Mouse (Mus musculus): Measurements from ENCODE around the gene Cnot1. TPM values are rescaled to one million over a fixed set of nuclear protein-coding genes. Genes with fewer than 3 reads are reported as not detected.

Cnot1 gene
- polyA plus RNA-seq, 1 experiment: 32.1 TPM

DNA sequence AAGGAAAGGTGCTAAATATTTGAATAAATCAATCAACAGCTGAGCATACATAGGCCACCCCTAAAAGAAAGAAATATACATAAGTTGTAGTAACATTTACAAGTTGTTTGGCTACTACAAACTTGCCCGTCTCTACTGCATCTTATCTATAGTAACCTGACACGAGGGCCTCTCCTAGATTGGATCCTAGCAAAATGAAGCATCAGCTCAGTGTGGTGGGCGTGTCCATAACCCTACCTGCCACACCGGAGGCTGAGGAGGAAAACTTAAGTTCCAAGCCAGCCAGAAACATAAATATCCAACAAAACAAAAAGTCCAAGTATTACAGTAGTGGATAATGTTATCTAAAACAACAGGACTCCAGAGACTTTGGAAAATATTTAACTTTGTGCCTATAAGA, 79.6 kb downstream of the Cnot1 start:
- Histone ChIP-seq H3K4me3 (ENCODE audit: insufficient read depth, low read depth, low read length) (no peak overlapping the region), H3K27ac (replicated peaks; ENCODE audit: low read depth, low read length) (no peak overlapping the region), H3K4me1 (ENCODE audit: control insufficient read depth, insufficient read depth, insufficient read length, low read length) (no peaks in the 10 kb centered on the region)

DNA sequence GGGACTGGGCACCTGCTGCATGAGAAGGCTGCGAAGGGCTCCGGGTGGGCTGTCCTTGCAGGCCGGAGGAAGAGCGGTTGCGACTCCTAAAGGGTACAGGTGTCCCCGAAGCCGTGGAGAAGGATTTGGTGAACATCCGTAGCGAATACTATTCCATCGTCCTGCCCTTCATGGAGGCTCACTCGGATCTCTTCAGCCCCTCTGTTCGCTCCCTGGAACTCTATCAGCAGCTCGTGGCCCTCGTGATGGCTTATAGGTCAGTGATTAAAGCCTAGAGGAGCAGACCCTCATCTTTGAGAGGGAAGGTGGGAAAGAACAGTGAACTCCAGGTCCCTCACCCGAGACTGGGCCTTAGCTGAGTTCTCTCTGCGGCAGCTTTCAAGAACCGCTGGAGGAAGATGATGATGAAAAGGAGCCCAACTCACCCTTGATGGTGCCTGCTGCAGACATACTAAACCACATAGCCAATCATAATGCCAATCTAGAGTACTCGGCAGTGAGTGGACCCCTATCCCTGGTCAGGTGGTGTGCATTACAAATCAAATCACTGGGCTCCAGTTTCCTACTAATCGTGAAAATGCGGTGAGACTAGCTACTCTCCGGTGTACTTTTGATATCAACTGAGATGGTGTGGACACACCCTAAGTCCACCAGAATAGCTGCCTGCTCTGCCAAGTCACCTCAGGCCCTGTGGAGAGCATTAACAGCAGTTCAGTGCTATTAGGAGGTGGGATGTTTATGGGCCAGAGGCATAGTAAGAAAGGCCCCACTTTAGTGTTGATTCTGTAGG, 90.5 kb downstream of the Cnot1 start:
- Histone ChIP-seq H3K4me1 (ENCODE audit: control insufficient read depth, insufficient read depth, insufficient read length, low read length) (peaks cover 6% of the 10 kb centered on the region), H3K4me3 (ENCODE audit: insufficient read depth, low read depth, low read length) (peak overlapping the region; percentile 78), H3K27ac (replicated peaks; ENCODE audit: low read depth, low read length) (no peak overlapping the region)

DNA sequence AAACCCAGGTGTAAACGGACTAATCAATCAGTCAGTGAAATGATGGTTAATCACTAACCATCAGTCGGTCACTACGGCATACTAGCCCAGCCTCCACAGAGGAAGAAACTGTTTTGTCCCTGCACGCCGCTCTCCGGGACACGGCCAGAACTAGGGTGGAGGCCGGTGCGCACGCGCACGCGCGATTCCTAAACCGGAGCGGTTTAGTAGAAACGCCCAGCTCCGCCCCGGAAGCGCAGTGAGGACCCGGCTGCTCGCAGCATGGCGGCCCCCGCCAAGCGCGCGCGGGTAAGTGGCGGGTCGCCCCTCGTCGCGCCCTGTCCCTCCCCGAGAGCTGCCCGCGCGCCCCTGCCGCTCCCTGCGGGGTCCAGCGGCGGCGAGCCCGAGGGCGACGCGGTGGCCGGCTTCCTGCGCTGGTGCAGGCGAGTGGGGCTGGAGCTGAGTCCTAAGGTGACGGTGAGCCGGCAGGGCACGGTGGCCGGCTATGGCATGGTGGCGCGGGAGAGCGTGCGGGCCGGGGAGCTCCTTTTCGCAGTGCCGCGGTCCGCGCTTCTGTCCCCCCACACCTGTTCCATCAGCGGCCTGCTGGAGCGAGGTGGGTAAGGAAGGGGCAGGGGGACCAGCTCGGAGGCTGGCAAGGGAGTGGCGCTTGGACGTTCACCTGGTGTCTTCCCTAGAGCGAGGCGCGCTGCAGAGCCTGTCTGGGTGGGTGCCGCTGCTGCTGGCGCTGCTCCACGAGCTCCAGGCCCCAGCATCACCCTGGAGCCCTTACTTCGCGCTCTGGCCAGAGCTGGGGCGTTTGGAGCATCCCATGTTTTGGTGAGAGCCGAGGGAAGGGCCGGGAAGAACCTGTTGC, 91.4 kb downstream of the Cnot1 start, which contains the start of gene Setd6:
Gene Setd6, plus strand, starts transcription at position 206 of the 856 bp plus-strand sequence.
- Histone ChIP-seq H3K4me1 (ENCODE audit: control insufficient read depth, insufficient read depth, insufficient read length, low read length) (peaks cover 6% of the 10 kb centered on the region), H3K27ac (replicated peaks; ENCODE audit: low read depth, low read length) (peak within 1 kb of the TSS; percentile 18; the same call in 1 of the 2 replicates), H3K4me3 (ENCODE audit: insufficient read depth, low read depth, low read length) (peak within 1 kb of the TSS; percentile 78)

DNA sequence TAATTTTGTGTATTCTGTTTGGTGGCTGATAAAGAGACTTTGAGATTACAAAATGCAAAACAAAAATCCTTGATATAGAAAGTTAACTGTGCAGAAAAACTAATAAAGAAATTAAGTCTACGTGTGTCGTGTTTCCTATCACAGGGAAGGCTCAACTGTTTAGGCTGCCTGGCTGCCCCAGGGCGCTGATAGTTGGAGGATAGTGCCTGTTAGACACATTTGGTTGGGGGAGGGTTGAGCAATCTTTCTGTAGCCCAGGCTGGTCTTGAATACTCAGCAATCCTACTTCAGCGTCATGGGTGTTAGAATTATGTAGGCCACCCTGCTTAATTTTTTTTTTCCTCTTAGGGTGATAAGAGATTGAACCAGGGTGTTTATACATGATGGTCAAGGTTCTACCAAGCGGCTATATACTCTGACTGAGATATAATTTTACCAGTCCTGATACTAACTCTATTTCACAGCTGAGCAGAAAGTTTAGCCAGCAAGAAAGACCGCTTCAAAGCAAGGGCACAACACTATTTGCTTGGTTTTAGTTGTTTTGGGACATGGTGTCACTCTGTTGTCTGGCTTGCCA, 92.3 kb downstream of the Cnot1 start:
- H3K4me3 ChIP-seq (ENCODE audit: insufficient read depth, low read depth, low read length): peak overlapping the region; percentile 78
- no peak overlapping the region for H3K27ac ChIP-seq (replicated peaks; ENCODE audit: low read depth, low read length)
- peaks cover 6% of the 10 kb centered on the region for H3K4me1 ChIP-seq (ENCODE audit: control insufficient read depth, insufficient read depth, insufficient read length, low read length)

DNA sequence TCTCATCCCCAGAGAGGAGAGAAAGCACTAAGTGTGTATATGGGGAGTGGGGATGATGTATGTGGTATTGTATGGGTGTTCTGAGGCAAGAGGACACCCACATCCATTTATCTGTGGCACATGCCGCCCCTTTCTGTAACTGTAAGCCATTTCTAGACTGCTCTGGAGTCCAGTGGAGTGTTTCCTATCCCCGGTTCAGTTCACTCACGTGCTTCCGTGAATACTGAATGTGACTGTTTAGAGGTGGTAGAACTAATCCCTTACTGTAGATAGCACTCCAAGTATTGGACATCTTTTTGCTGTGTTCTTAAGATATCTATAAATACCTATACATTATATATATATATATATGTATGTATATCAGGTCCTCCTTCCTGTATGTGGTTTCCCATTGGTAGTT, 92.9 kb downstream of the Cnot1 start:
- Histone ChIP-seq H3K27ac (replicated peaks; ENCODE audit: low read depth, low read length) (no peak overlapping the region), H3K4me3 (ENCODE audit: insufficient read depth, low read depth, low read length) (no peak overlapping the region), H3K4me1 (ENCODE audit: control insufficient read depth, insufficient read depth, insufficient read length, low read length) (peaks cover 6% of the 10 kb centered on the region)

DNA sequence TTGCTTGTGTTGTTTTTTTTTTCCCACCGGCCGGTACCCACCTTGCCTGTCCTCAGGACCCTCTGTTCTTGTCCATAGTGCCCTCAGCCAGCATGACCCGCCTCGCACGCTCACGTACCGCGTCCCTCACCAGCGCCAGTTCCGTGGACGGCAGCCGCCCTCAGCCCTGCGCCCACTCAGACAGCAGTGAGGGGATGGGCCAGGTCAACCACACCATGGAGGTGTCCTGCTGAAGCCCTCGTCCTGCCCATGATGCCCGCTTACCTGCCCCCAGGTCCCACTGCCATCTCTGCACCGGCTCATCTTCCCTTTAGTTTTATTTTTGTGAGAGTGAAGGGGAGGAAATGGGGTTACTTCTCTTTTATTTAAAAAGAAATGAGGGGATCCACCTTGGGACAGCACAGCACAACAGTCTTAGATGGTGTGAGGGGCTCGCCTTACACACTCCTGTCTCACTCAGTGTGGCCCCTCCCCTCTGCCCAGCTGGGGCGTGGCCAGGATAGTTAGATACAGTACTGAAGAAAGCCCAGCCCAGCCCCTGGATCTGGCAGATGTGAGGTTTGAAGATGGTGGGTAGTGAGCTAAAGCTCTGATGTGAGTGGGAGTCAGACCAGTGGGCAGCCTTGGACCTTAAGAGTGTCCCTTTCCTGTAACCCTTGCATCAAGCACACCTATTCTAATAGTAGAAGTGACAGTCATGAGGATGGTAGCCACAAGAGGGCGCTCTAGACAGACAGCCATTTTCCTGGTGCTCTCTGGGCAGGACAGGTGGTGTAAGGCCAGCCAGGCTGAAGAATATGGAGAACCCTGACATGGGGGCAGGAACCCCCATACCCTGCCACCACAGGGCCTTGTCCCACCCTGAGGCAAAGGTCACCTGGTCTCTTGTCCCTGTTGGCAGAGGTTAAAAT, 93.9 kb downstream of the Cnot1 start:
- H3K27ac ChIP-seq (replicated peaks; ENCODE audit: low read depth, low read length): no peak overlapping the region
- H3K4me3 ChIP-seq (ENCODE audit: insufficient read depth, low read depth, low read length): no peak overlapping the region
- H3K4me1 ChIP-seq (ENCODE audit: control insufficient read depth, insufficient read depth, insufficient read length, low read length): peaks cover 6% of the 10 kb centered on the region

DNA sequence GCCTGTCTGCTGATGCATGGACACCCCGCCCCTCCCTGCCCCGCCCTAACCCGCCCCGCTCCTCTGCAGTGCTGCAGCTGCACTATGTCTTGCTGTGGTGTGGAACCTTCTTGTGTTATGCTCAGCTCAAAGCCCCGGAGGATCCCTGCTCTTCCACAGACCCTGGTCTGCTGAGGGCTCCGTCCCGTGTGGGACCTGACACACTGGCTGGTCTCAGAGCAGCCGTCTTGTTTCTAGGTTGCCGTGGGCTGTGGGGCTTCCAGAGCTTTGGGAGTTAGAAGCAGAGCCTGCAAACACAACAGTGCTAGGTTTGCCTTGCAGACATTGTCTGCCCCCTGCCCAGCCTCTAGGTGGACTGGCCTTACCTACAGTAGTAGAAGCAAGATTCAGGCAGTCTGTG, 94.9 kb downstream of the Cnot1 start:
- Histone ChIP-seq H3K4me3 (ENCODE audit: insufficient read depth, low read depth, low read length) (no peak overlapping the region), H3K4me1 (ENCODE audit: control insufficient read depth, insufficient read depth, insufficient read length, low read length) (peaks cover 6% of the 10 kb centered on the region), H3K27ac (replicated peaks; ENCODE audit: low read depth, low read length) (no peak overlapping the region)

DNA sequence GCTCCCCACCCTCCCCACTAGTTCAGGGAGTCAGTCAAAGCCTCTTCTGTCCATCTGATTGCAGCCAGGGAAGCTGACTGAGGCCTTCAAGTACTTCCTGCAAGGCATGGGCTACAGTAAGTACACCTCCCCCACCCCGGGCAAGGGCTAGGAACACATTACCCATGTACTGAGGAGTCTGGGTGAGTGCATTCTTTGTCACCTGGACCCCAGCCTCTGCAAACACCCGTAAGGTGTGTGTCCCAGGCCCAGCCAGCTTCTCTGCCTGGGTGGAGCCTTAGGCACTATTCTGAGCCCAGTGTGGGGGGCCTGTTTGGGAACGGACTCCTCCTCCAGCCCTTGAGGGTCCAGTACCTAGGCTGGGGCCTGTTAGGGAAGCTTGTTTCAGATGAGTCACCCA, 96.2 kb downstream of the Cnot1 start:
- Histone ChIP-seq H3K4me3 (ENCODE audit: insufficient read depth, low read depth, low read length) (no peak overlapping the region), H3K27ac (replicated peaks; ENCODE audit: low read depth, low read length) (no peak overlapping the region)

DNA sequence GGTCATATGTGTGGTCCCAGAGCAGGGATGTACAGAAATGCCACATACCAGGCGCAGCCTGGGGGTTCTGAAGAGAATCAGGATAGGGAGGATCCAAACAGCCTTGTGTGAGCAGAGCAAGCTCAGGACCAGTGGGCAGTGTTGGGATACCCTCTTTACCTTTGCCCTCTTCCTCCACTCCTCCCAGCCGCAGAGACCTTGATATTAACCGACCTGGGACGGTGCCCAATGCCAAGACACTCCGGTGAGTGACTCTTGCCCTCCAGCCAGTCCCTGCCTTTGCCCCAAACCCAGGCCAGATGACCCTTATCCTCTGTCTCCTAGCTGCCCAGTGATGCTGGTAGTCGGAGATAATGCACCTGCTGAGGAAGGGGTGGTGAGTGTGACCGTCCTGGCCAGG, 97.7 kb downstream of the Cnot1 start:
- Histone ChIP-seq H3K4me1 (ENCODE audit: control insufficient read depth, insufficient read depth, insufficient read length, low read length) (no peaks in the 10 kb centered on the region), H3K4me3 (ENCODE audit: insufficient read depth, low read depth, low read length) (no peak overlapping the region), H3K27ac (replicated peaks; ENCODE audit: low read depth, low read length) (no peak overlapping the region)

More for the DNA sequence above, 96.2 kb downstream of the Cnot1 start:
- peaks cover 2% of the 10 kb centered on the region; the same call in 1 of the 2 replicates for H3K4me1 ChIP-seq (ENCODE audit: control insufficient read depth, insufficient read depth, insufficient read length, low read length)

DNA sequence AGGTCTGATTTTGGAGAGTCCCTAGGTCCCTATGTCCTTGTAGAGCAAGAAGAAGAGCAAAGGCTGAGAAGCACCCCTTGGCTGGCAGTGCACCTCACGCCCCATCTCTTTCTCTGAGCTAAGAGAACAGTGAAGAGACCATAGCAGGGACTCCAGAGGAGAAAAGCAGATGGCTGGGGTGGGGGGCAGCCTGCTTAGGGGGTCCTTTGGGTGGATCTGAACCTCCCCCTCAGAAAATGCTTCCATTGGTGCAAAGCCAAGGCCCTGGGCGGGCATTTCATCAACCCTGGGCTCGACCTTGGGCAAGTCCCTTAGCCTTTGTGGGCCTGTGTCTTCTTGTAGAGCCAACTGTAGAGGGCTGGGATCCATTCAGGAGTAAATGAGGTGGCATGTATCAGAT, 102.7 kb downstream of the Cnot1 start:
- Histone ChIP-seq H3K4me3 (ENCODE audit: insufficient read depth, low read depth, low read length) (no peak overlapping the region), H3K4me1 (ENCODE audit: control insufficient read depth, insufficient read depth, insufficient read length, low read length) (no peaks in the 10 kb centered on the region), H3K27ac (replicated peaks; ENCODE audit: low read depth, low read length) (no peak overlapping the region)

DNA sequence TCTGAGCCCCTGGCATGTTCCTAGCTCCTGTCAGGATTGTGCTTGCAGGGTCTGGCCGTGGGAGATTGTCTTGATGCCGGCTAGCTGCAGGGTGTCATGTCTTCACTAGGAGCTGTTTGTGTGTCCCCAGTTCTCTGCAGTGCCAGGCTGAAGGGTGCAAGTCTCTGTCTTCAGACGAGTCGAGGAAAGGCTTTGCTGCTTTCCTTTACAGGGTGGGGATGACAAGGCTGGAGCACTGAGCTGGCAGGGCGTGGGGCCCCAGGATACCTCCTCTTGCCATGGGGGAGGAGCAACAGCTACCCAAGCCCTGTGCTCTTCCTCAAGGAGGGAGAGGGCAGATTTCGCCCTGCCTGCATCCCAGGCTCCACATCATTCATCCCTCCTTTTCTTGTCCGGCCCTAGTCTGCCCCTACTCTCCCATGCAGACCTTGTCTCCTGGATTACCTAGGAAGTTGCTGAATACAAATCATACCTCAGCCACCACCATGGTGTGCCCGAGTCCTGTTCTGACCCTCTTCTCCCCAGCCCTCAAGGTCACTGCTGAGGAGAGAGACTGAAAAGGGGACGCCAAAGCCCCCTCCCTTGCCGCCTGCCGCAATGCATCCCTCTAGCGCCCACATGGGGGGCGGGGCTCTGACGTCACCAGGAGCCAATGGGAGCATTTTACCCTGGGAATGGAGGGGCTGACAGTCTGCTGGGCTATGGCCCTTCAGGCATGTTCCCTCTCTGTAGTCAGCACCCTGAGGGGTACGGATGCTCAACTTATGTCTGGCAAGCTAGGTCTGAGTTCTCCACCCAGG, 103.6 kb downstream of the Cnot1 start:
- Histone ChIP-seq H3K27ac (replicated peaks; ENCODE audit: low read depth, low read length) (no peak overlapping the region), H3K4me1 (ENCODE audit: control insufficient read depth, insufficient read depth, insufficient read length, low read length) (no peaks in the 10 kb centered on the region)

DNA sequence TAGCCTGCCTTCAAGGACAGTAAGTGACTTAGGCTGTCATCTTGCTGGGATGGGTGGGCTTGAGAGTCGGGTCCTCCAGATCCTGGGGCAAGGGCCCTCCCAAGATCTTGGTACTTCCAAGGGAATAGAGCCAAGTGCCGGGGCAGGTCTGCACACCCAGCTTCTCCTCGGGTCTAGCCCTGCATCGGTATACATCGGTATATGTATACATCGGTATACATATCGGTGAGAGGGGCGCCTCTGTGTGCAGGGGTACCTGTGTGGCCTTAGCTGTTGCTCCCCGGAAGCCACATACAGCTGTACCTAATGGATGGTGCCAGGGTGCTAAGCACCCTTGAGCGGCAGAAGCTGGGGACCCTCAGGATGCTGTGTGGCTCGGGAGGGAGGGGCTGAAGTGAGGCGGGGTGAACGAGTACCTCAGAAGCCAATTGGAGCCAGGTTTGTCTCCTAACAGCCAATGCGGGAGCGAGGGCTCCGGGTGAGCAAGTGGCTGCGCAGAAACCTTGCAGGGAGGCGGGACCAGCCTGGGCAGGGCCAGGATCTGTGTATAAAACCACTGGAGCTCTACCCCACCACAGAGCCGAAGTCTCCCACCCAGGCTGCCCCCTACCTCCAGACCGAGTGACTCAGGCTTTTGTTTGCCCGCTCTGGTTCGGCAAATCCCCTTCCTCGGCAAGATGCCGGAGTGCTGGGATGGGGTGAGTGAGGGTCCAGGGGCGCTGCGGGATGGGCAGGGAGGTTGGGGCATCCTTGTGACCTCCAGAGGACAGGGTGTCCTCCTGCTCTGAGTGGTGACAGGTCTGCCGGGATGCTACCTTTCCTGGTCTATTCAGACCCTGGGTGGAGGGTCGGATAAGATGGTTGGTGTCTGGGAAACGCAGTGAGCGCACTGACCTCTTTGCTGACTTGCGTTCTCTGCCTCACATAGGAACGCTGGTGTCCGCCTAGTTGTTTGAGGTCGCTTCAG, 104.5 kb downstream of the Cnot1 start:
- Histone ChIP-seq H3K4me3 (ENCODE audit: insufficient read depth, low read depth, low read length) (peak overlapping the region; percentile 55), H3K4me1 (ENCODE audit: control insufficient read depth, insufficient read depth, insufficient read length, low read length) (no peaks in the 10 kb centered on the region), H3K27ac (replicated peaks; ENCODE audit: low read depth, low read length) (no peak overlapping the region)

More for the DNA sequence above, 103.6 kb downstream of the Cnot1 start:
- peak overlapping the region; percentile 55 for H3K4me3 ChIP-seq (ENCODE audit: insufficient read depth, low read depth, low read length)

DNA sequence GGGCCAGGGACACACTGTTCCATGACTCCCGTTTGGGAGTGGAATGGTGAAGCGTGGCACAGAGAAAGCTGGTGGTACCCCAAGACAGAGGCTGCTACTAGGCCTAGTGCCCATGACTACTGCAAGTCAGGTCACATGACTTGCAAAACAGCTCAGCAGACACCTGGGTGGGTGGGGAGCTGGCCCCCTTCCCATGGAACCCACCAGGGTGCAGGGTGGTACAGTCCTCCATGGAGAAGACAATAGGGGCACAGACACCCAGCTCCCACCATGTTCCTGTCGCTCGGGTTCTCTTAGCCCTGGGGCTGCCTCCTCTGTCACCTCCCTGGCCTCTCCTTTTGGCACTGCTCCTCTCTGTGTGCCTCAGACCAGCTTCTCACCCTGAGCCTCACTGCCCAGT, 105.5 kb downstream of the Cnot1 start:
- Histone ChIP-seq H3K27ac (replicated peaks; ENCODE audit: low read depth, low read length) (no peak overlapping the region), H3K4me1 (ENCODE audit: control insufficient read depth, insufficient read depth, insufficient read length, low read length) (no peaks in the 10 kb centered on the region), H3K4me3 (ENCODE audit: insufficient read depth, low read depth, low read length) (no peak overlapping the region)
